Mouse (Mus musculus) naive thymus-derived CD4-positive, alpha-beta T cell, adult 2 months (primary cell): ENCODE measurements at regions not wholly inside any gene's neighbourhood (a gene's known extent, or its start where the extent isn't known, plus 50 kb on each side); places are given as distances from the start of the nearest gene placed in this dataset.

ENCODE experiments used
- DNase-seq: peaks from one replicate; pipeline ENCODE4 v3.0.0-alpha.2; 2011; ENCODE audit warnings: low read depth

- no peak for DNase-seq
These were observed 469.3 kb upstream of the Trpc7 start for GRCm38 (mm10) chr13:57365096-57365495.

- no peak for DNase-seq
These were observed 468.6 kb upstream of the Trpc7 start for GRCm38 (mm10) chr13:57364396-57364795.

- no peak for DNase-seq
These were observed 466.8 kb upstream of the Trpc7 start for GRCm38 (mm10) chr13:57362563-57362962.

- no peak for DNase-seq
These were observed 465.5 kb upstream of the Trpc7 start for GRCm38 (mm10) chr13:57361286-57361685.

- DNase-seq: no peak
These were observed 458.8 kb upstream of the Trpc7 start for GRCm38 (mm10) chr13:57354606-57355005.

GRCm38 (mm10) chr13:57353976-57354375 is 458.2 kb upstream of the Trpc7 start:
- DNase-seq: no peak

- DNase-seq: no peak
These were observed 455.0 kb upstream of the Trpc7 start for GRCm38 (mm10) chr13:57350828-57351227.

GRCm38 (mm10) chr13:57338676-57339075 is 442.9 kb upstream of the Trpc7 start:
- no peak for DNase-seq

GRCm38 (mm10) chr13:57336596-57336995 is 440.8 kb upstream of the Trpc7 start:
- DNase-seq: no peak

GRCm38 (mm10) chr13:57332976-57333375 is 437.2 kb upstream of the Trpc7 start:
- no peak for DNase-seq

- no peak for DNase-seq
These were observed 436.1 kb upstream of the Trpc7 start for GRCm38 (mm10) chr13:57331868-57332267.

GRCm38 (mm10) chr13:57325306-57325925 is 429.6 kb upstream of the Trpc7 start:
- DNase-seq: no peak

- DNase-seq: no peak
These were observed 420.6 kb upstream of the Trpc7 start for GRCm38 (mm10) chr13:57316211-57317005.

GRCm38 (mm10) chr13:57314512-57314911 is 418.7 kb upstream of the Trpc7 start:
- DNase-seq: no peak

- no peak for DNase-seq
These were observed 417.9 kb upstream of the Trpc7 start for GRCm38 (mm10) chr13:57313731-57314130.

- no peak for DNase-seq
These were observed 415.4 kb upstream of the Trpc7 start for GRCm38 (mm10) chr13:57311235-57311634.

- DNase-seq: no peak
These were observed 413.8 kb upstream of the Trpc7 start for GRCm38 (mm10) chr13:57309618-57310017.

GRCm38 (mm10) chr13:57307971-57308903 is 412.4 kb upstream of the Trpc7 start:
- no peak for DNase-seq

GRCm38 (mm10) chr13:57305586-57305985 is 409.8 kb upstream of the Trpc7 start:
- DNase-seq: no peak

- no peak for DNase-seq
These were observed 408.0 kb upstream of the Trpc7 start for GRCm38 (mm10) chr13:57303805-57304204.

GRCm38 (mm10) chr13:57291737-57292490 is 396.1 kb upstream of the Trpc7 start:
- no peak for DNase-seq

GRCm38 (mm10) chr13:57286168-57286567 is 390.4 kb upstream of the Trpc7 start:
- DNase-seq: no peak
